Mouse (Mus musculus) erythroblast, adult 5-6 weeks (primary cell): ENCODE measurements around the gene Zfp296. TPM values are rescaled to one million over a fixed set of nuclear protein-coding genes. Genes with fewer than 3 reads are reported as not detected.
A peak's percentile ranks its signal among the peaks of the same experiment; 100 is the strongest.
"Not testable (repeated sequence)": the region's sequence is repeated elsewhere in the genome, so short reads cannot be mapped to it uniquely, and the experiment has no call there.

Source experiments
- ATAC-seq: replicated peaks from 2 replicates; pipeline ENCODE4 v1.8.0; 2016; ENCODE audit warnings: moderate number of reproducible peaks, mild to moderate bottlenecking, moderate TSS enrichment, inconsistent platforms; ENCODE audit not compliant: poor library complexity, low FRiP score, severe bottlenecking
- total RNA-seq, 2 experiments: library from RNA; stranded (forward) in 1 of 2; stranded (reverse) in 1 of 2; fragments of 150-400 nt in 1 of 2; fragments of 200-764, 138-1000 nt in 1 of 2; gene quantifications; 2 replicates each; pipeline versions ENCODE4 v1.2.3 to v1.2.4; 2015 to 2017; ENCODE audit warnings: low replicate concordance in 2 of 2

The Zfp296 gene
- total RNA-seq, 2 experiments from 2014 or later, result not detected

- ATAC-seq, result no peak
These were observed 26.0 kb downstream of the Zfp296 start for GRCm38 (mm10) chr7:19603055-19603454.

DNA sequence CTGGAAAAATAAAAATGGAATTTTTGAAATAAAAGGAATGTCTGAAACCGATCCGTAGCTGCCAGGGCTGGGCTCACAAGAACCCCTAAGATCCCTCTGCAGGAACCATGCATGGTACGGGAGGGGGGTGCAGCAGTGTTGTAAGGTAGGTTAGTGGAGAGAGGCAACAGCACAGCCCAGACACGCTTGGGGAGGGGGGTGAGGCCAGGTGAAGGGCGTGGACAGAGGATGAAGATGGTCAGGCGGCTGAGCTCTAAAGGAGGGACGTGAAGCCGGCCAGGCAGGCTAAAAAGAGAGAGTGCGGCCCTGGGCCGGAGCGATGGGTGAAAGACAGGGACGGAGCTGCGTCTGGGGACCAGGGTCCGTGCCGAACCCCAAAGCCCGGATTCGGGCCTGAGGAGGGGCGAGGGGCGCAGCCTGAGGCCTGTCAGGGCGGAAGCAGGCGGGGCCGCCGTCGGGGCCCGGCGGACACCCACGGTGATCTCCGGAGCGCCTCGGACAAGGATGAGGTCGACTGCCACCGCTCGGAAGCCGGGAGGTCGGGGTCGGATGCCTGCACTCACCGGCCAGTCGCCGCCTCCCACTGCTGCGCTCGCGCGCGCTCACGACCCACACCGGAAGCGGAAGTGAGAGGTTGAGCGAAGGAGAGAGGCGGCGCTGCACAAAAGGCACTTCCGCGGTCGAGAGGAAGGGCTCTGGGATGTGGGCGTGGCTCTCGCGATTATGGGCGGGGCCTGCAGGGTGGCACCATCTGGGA is 26.9 kb downstream of the Zfp296 start, which contains the start of gene Clasrp:
TSS of gene Clasrp (minus strand) at position 638 of the 757 bp plus-strand sequence.
- peak; percentile 98 for ATAC-seq

DNA sequence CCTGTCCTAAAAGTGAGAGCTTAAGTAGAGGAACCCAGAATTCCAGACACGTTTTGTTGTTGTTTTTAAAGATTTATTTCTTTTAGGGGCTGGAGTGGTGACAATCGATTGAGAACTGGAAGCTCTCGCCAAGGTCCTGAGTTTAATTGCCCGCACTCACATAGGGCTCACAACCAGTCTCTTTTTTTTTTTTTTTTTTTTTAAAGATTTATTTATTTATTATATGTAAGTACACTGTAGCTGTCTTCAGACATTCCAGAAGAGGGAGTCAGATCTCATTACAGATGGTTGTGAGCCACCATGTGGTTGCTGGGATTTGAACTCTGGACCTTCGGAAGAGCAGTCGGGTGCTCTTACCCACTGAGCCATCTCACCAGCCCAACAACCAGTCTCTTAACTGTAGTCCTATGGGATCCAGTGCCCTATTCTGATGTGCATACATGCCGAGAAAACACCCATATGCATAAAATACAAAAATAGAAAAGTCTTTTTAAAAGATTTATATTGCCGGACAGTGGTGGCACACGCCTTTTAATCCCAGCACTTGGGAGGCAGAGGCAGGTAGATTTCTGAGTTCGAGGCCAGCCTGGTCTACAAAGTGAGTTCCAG is 27.6 kb downstream of the Zfp296 start:
- ATAC-seq, result not testable (repeated sequence)

DNA sequence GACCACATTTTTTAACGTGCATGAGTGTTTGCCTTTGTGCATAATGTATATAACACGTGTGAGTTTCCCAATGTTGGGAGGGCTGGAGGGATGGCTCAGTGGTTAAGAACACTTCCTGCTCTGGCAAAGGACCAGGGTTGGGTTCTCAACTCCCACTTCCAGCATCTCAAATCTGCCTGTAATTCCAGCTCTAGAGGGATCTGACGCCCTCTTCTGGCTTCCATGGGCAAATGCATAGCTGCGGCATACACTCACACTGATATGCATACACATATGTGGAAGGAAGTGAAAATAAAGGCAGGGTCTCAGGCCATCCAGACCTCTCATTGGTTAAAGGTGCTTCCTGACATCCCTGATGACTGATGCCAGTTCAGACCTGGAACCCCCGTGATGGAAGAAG is 30.2 kb downstream of the Zfp296 start:
- no peak for ATAC-seq

DNA sequence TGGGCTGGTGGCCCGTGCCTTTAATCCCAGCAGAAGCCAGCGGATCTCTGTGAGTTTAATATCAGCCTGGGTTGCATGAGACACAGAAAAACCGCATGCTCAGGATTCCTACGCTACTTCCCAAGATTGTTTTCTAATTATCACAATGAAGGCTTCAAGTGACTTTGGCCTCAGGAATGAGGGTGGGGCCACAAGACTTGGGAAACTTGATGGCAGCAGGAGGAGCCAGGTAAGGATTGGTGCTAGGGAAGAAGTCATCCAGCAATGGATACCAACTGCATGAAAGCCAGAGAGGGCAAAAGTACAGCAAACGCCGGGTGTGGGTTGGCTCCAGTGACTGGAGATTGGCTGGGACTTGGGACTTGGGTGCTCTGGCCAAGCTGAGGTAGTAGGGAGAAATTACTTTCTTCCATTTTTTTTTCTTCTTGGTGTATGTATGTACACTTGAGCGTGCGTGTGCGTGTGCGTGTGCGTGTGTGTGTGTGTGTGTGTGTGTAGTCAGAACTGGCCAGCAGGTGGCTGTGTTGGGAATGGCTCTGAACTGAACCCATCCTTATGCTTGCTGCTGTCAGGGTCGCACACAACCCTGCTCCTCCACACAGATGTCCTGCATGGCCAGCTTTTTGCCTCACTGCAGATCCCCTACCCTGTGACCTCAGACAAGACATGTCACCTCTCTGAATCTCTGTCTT is 32.7 kb downstream of the Zfp296 start:
- no peak for ATAC-seq

- no peak for ATAC-seq
These were observed 33.9 kb downstream of the Zfp296 start for GRCm38 (mm10) chr7:19610969-19611368.

GRCm38 (mm10) chr7:19615036-19615577 is 38.0 kb downstream of the Zfp296 start:
- ATAC-seq, result no peak

DNA sequence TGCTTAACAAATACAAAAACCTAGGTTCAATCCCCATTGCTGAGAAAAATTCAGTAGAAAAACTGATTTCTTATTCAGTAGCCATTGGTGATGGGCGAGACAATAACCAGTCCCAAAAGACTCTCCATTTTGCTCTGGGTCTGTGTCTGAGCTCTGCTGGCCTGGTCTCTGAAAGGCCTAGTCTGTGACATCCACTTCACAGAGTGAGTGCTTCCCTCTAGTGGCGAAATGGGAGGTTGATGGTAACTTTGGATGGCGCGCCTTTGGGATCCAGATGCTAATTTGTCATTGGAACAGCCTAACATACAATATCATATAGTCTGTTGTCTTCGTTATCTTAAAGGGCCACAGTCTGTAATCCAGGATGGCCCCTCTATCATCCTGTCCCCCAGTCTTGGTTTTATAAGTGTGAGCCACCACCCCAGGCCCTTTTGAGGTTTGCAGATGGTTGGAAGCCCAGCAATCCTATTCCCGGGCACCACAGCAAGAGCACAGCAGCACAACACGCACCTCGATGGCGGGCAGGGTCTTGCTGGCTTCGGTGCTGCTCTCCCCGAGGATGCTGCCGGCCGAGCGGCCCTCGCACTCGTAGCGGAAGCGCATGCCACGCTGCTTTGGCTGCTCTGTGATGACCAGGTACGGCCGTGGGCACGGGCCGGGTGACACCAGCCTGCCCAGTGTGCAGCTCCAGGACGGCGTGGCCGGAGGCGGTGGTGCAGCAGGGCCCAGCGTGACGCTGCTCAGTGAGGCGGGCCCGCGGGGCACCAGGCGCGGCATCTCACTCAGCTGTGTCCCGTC is 42.1 kb downstream of the Zfp296 start:
- ATAC-seq, result peak; percentile 81

GRCm38 (mm10) chr7:19620811-19621210 is 43.7 kb downstream of the Zfp296 start:
- ATAC-seq, result no peak

DNA sequence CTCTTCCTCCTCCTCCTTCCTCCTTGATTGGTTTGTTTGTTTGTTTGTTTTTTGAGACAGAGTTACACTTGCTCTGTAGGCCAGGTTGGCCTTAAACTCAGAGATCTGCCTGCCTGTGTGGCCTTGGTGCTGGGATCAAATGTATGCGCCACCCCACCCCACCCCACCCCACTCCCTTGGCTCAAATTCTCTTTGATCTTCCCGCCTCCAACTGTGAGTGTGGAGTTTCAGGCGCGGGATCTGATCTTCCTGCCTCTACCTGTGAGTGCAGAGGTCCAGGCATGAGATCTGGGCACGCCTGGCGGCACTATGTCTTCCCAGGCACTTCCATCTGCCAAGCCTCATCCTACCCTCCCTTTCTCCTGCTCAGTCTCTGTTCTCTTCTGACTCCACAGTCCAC is 45.2 kb downstream of the Zfp296 start:
- ATAC-seq, result no peak

DNA sequence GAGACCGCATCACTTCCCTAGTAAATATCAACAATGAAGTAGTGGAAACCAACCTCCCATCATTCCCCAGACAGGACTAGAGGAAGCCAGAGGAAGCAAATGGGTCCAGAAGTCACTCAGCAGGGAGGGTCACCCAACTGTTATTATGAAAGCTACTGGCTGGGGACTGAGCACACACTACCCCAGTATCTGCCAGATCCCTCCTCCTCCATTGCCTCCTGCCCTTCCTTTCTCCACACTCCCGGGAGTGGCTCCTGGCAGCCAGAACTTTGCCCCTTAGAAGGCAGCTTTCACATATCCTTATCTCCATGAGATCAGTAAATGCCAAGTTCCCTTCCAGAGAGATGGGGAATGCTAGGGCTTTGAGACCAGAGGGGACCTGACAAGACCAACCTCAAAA is 46.3 kb downstream of the Zfp296 start:
- ATAC-seq, result no peak

DNA sequence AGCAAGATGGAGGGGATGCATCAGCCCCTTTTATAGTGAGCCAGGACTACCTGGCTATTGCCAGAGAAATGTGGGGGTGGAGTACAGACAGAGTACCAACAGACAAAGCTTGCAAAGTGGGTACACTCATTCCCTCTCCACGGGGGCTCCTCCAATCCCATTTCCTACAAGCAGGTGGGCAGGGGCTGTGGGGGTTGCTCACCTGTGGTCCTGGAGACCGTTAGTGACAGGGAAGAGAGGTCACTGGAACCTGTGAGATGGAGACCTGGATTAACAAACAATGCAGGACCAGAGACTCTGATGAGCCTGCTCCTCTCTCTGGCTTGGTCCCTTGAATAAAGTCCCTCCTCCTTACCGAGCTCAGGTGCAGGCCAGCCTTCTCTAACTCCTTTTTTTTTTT is 50.6 kb downstream of the Zfp296 start:
- ATAC-seq, result no peak

- ATAC-seq, result no peak
These were observed 51.1 kb downstream of the Zfp296 start for GRCm38 (mm10) chr7:19628192-19628535.

DNA sequence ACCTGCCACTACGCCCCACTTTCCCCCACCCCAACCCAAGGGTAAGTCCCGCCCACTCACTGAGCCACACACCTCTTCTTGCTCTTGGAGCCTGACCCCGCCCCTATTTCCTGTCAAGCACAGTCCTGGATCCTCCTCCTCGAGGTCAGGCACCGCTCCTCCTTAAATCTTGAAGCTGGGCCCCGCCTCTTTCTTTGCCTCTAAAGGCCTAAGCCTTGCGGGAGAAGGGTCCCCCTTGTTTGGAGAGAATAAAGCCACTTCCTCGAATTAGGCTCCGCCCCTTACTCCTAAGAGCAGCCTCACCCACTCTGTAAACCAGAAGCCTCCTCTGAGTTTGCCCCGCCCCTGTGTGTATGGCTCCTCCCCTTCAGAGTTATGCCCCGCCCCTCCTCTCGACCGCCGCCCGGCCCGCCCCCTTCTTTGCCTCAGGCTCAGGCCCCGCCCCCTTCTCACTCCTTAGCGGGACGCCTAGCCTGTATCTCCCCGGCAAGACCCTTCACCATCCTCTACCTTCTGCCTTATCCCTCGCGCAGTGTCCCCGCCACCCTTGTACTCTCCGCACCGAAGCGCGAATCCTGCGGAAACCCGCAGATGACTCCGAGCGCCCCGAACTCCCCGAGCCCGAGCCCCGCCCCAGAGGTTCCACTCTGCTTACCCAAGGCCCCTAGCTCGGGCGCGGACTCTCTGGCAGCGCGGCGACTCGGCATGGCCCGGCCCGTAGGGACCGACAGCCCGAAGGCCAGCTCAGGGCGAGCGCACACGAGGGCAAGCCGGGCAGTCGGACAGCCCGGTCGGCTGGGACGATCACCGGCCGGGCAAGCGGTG is 51.7 kb downstream of the Zfp296 start:
- peak; percentile 66 for ATAC-seq

DNA sequence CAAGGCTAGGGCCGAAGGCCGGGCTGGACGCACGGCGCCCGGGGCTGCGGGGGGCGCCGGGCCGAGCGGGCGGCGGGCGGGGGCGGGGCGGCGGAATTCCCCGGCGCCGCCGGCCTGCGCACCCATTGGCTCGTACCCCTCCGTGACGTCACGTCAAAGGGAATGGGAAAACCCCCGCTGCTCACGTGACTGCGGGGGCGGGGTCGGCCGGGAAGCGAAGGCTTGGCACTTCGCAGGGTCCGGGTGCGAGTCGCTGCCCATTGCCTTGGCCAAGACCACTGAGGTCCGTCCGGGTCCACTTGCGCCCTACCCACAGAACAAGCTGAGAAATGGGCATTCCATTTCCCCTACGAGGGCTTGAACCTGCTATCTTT is 52.3 kb downstream of the Zfp296 start, which contains the start of gene Relb:
TSS of gene Relb (minus strand) at position 78 of the 374 bp plus-strand sequence.
- ATAC-seq, result peak; percentile 61
